Mouse (Mus musculus) liver, embryonic 14.5 days (tissue): Measurements from ENCODE around the gene Ntm.

ENCODE experiments used
- CTCF ChIP-seq: IDR thresholded peaks from 2 replicates; pipeline ENCODE4 v1.5.1; 2016; ENCODE audit warnings: antibody characterized with exemption, low read depth, control low read depth
- EP300 ChIP-seq: IDR thresholded peaks from 2 replicates; pipeline ENCODE4 v1.6.1; 2016; ENCODE audit warnings: antibody characterized with exemption, low read depth

- TF ChIP-seq CTCF (no peak), EP300 (no peak)
Observed at GRCm38 (mm10) chr9:29285144-29285543, 677.8 kb downstream of the Ntm start.
